Mouse (Mus musculus) splenic B cell, adult 2 months (primary cell): ENCODE results near the gene Otud7b.

Experiments used
- DNase-seq: peaks from one replicate; pipeline ENCODE4 v3.0.0-alpha.2; 2011; ENCODE audit warnings: low read depth, low spot score
- H3K27me3 ChIP-seq: 2 replicates; pipeline ENCODE4 v1.6.1; 2012; ENCODE audit warnings: mild to moderate bottlenecking, low read length, moderate library complexity, mixed read lengths; ENCODE audit not compliant: control insufficient read depth, poor library complexity, insufficient read depth, severe bottlenecking
- H3K36me3 ChIP-seq: 2 replicates; pipeline ENCODE4 v1.6.1; 2012; ENCODE audit warnings: mild to moderate bottlenecking, low read length, moderate library complexity, mixed read lengths; ENCODE audit not compliant: control insufficient read depth, poor library complexity, insufficient read depth, severe bottlenecking

Otud7b gene

GRCm38 (mm10) chr3:96104261-96105065 is at the start of gene Otud7b:
Otud7b (plus strand) TSS chr3:96104527.
- Histone ChIP-seq H3K27me3 (no peaks in the 10 kb centered on the region), H3K36me3 (no peaks in the 10 kb centered on the region)
- peak; percentile 80 for DNase-seq

- no peaks in the 10 kb centered on the region for H3K27me3 ChIP-seq
- DNase-seq: no peak
- peaks cover 2% of the 10 kb centered on the region; the same call in 1 of the 2 replicates for H3K36me3 ChIP-seq
These were observed 49.0 kb upstream of the Otud7b start for GRCm38 (mm10) chr3:96055294-96055693.

GRCm38 (mm10) chr3:96056031-96056430 is 48.3 kb upstream of the Otud7b start:
- H3K36me3 ChIP-seq: peaks cover 2% of the 10 kb centered on the region; the same call in 1 of the 2 replicates
- no peaks in the 10 kb centered on the region for H3K27me3 ChIP-seq
- DNase-seq: no peak

- peak; percentile 83 for DNase-seq
- Histone ChIP-seq H3K36me3 (peaks cover 2% of the 10 kb centered on the region; the same call in 1 of the 2 replicates), H3K27me3 (no peaks in the 10 kb centered on the region)
These were observed 46.6 kb upstream of the Otud7b start for GRCm38 (mm10) chr3:96057747-96058204.

GRCm38 (mm10) chr3:96058231-96058896 is 46.0 kb upstream of the Otud7b start, which contains the start of gene Vps45:
Vps45 (minus strand) TSS chr3:96058466.
- Histone ChIP-seq H3K36me3 (peaks cover 2% of the 10 kb centered on the region; the same call in 1 of the 2 replicates), H3K27me3 (no peaks in the 10 kb centered on the region)
- peak; percentile 54 for DNase-seq

- no peaks in the 10 kb centered on the region; the same call in 1 of the 2 replicates for H3K36me3 ChIP-seq
- DNase-seq: no peak
These were observed 44.2 kb upstream of the Otud7b start for GRCm38 (mm10) chr3:96060146-96060545.

GRCm38 (mm10) chr3:96063299-96063698 is 41.0 kb upstream of the Otud7b start:
- Histone ChIP-seq H3K36me3 (no peaks in the 10 kb centered on the region), H3K27me3 (no peaks in the 10 kb centered on the region)
- no peak for DNase-seq

More at GRCm38 (mm10) chr3:96060146-96060545, 44.2 kb upstream of the Otud7b start:
- no peaks in the 10 kb centered on the region for H3K27me3 ChIP-seq

GRCm38 (mm10) chr3:96064217-96064616 is 40.1 kb upstream of the Otud7b start:
- DNase-seq: no peak
- no peaks in the 10 kb centered on the region for H3K36me3 ChIP-seq
- no peaks in the 10 kb centered on the region for H3K27me3 ChIP-seq

GRCm38 (mm10) chr3:96065147-96065546 is 39.2 kb upstream of the Otud7b start:
- no peak for DNase-seq
- no peaks in the 10 kb centered on the region for H3K27me3 ChIP-seq
- H3K36me3 ChIP-seq: no peaks in the 10 kb centered on the region

- peak; percentile 70 for DNase-seq
- Histone ChIP-seq H3K36me3 (no peaks in the 10 kb centered on the region), H3K27me3 (no peaks in the 10 kb centered on the region)
These were observed 38.5 kb upstream of the Otud7b start for GRCm38 (mm10) chr3:96065754-96066375.

- Histone ChIP-seq H3K27me3 (no peaks in the 10 kb centered on the region), H3K36me3 (no peaks in the 10 kb centered on the region)
- no peak for DNase-seq
These were observed 37.6 kb upstream of the Otud7b start for GRCm38 (mm10) chr3:96066741-96067140.

GRCm38 (mm10) chr3:96069046-96069445 is 35.3 kb upstream of the Otud7b start:
- no peak for DNase-seq
- Histone ChIP-seq H3K36me3 (no peaks in the 10 kb centered on the region), H3K27me3 (no peaks in the 10 kb centered on the region)

GRCm38 (mm10) chr3:96069542-96069941 is 34.8 kb upstream of the Otud7b start:
- no peaks in the 10 kb centered on the region for H3K27me3 ChIP-seq
- H3K36me3 ChIP-seq: no peaks in the 10 kb centered on the region
- peak; percentile 13 for DNase-seq

GRCm38 (mm10) chr3:96070241-96070640 is 34.1 kb upstream of the Otud7b start:
- no peaks in the 10 kb centered on the region for H3K27me3 ChIP-seq
- DNase-seq: no peak
- H3K36me3 ChIP-seq: no peaks in the 10 kb centered on the region
